11 mouse cellular contexts compared by ENCODE assay signal in the genomic region with DNA sequence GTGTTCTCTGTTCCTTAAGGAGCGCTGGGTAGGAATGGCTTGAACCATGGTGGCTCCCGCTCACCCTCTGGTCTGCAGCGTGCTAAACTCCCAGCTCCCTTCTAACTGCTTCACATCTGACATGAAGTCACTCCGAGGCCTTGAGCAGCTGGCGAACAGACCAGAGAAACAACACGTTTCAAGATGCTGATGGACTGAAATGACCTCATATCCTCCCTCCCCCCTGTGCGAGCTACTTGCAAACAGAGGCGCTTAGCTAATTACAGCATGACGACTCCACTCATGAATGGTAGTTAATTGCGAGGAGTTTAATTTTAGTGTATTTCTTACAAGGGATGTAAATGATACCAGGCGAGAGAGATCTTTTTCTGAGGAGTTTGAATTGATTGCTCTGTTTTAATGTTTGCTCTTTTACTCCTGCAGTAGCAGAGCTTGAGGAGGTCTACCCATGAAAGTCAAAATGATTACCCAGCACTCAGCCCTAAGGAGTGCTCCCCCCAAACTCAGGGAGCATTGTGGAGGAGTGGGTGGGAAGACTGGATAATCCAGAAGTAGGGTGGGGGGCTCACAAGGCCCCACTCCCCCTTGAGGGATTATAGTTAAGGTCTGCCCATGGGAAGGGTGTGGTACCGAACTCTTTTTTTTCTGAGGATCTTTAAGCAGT.
DNase-seq lines count a peak whose midpoint lies in the region; ATAC-seq and TF ChIP-seq lines count a peak whose summit lies in the region.
"Had no signal": no experiment of that assay in that cellular context is flagged by ENCODE, and none has a peak within 500 bp of the region (broad histone marks: within the 10 kb centered on the region; RNA-seq: fewer than 3 reads in every experiment).

No protein-coding gene starts in this region.

- peak; percentile 36 for DNase-seq in kidney, adult 2 months
- DNase-seq in kidney, adult 8-10 months: no peak
- no peak for DNase-seq in stomach, postnatal 0 days (ENCODE audit: low spot score)
- DNase-seq in heart, adult 8-10 months (ENCODE audit: low spot score): peak; percentile 43
- DNase-seq in telencephalon, adult 2 months (ENCODE audit: low read depth, low spot score): peak; percentile 59
- DNase-seq: thymus, postnatal 25 days had no signal

- H3K9me3 ChIP-seq in stomach, embryonic 15.5 days: no peaks in the 10 kb centered on the region
- H3K9me3 ChIP-seq in stomach, postnatal 0 days (ENCODE audit: control insufficient read depth, low read length): no peaks in the 10 kb centered on the region
- no peaks in the 10 kb centered on the region for H3K9me3 ChIP-seq in intestine, postnatal 0 days (ENCODE audit: control insufficient read depth)

- no peak for ATAC-seq in stomach, embryonic 15.5 days (ENCODE audit: insufficient read depth, low FRiP score, low read depth)
- ATAC-seq in stomach, postnatal 0 days (ENCODE audit: low FRiP score, low TSS enrichment): no peak
- ATAC-seq in intestine, postnatal 0 days: no peak
- ATAC-seq in activated CD4-positive, CD25-positive, alpha-beta regulatory T cell, adult 4 months: no peak

- H3K36me3 ChIP-seq in kidney, adult 2 months (ENCODE audit: control insufficient read depth, insufficient read depth, low read length): no peaks in the 10 kb centered on the region; the same call in 1 of the 2 replicates
- peaks cover 26% of the 10 kb centered on the region for H3K36me3 ChIP-seq in stomach, embryonic 15.5 days
- H3K36me3 ChIP-seq in stomach, postnatal 0 days (ENCODE audit: control insufficient read depth, insufficient read depth, low read length): peaks cover 9% of the 10 kb centered on the region
- H3K36me3 ChIP-seq in intestine, postnatal 0 days (ENCODE audit: control insufficient read depth, insufficient read depth): peaks cover 34% of the 10 kb centered on the region; the same call in 1 of the 2 replicates

- no peaks in the 10 kb centered on the region for H3K4me1 ChIP-seq in kidney, adult 2 months (ENCODE audit: control insufficient read depth, insufficient read depth, low read length)
- H3K4me1 ChIP-seq in stomach, embryonic 15.5 days: no peaks in the 10 kb centered on the region
- H3K4me1 ChIP-seq in stomach, postnatal 0 days (replicated peaks; ENCODE audit: control insufficient read depth, insufficient read depth): no peaks in the 10 kb centered on the region
- no peaks in the 10 kb centered on the region for H3K4me1 ChIP-seq in intestine, postnatal 0 days (replicated peaks; ENCODE audit: control insufficient read depth, insufficient read depth, low read length)

- WGBS in kidney, adult 2 months: 62% methylated on average over 12 of the region's 12 CpGs
- WGBS in stomach, embryonic 15.5 days: 69% methylated on average over 12 of the region's 12 CpGs
- WGBS in stomach, postnatal 0 days: 62% methylated on average over 12 of the region's 12 CpGs
- 68% methylated on average over 12 of the region's 12 CpGs for WGBS in intestine, postnatal 0 days

- no peak overlapping the region for H3K4me2 ChIP-seq in stomach, embryonic 15.5 days
- H3K4me2 ChIP-seq in stomach, postnatal 0 days (replicated peaks; ENCODE audit: low read depth): no peak overlapping the region
- H3K4me2 ChIP-seq in intestine, postnatal 0 days (replicated peaks; ENCODE audit: low read depth): no peak overlapping the region

- no peak overlapping the region for H3K9ac ChIP-seq in stomach, embryonic 15.5 days
- no peak overlapping the region for H3K9ac ChIP-seq in stomach, postnatal 0 days (ENCODE audit: low read length)
- no peak overlapping the region for H3K9ac ChIP-seq in intestine, postnatal 0 days (ENCODE audit: low read depth, low read length)

- no peak overlapping the region for H3K27ac ChIP-seq in kidney, adult 2 months (ENCODE audit: insufficient read depth, low read depth, low read length)
- 0 out of 2 replicates have a peak overlapping the region, but pooled peaks have one; percentile 3 for H3K27ac ChIP-seq in stomach, embryonic 15.5 days
- no peak overlapping the region for H3K27ac ChIP-seq in stomach, postnatal 0 days (replicated peaks)
- H3K27ac ChIP-seq in intestine, postnatal 0 days (ENCODE audit: low read depth, low read length): no peak overlapping the region
- H3K27ac ChIP-seq: macrophage had no signal

- no peak for TF ChIP-seq POLR2A in kidney, adult 2 months (IDR thresholded peaks at IDR 0.05; ENCODE audit: low read depth, low read length)

- no peaks in the 10 kb centered on the region for H3K27me3 ChIP-seq in kidney, adult 2 months (replicated peaks; ENCODE audit: control insufficient read depth, insufficient read depth, low read length)
- H3K27me3 ChIP-seq in stomach, embryonic 15.5 days (replicated peaks): no peaks in the 10 kb centered on the region
- no peaks in the 10 kb centered on the region for H3K27me3 ChIP-seq in stomach, postnatal 0 days (ENCODE audit: control insufficient read depth, insufficient read depth, low read length)
- H3K27me3 ChIP-seq in intestine, postnatal 0 days (replicated peaks; ENCODE audit: control insufficient read depth, insufficient read depth, low read length): no peaks in the 10 kb centered on the region

- no peak overlapping the region for H3K4me3 ChIP-seq in kidney, adult 2 months (ENCODE audit: insufficient read depth, low read depth, low read length)
- H3K4me3 ChIP-seq in stomach, embryonic 15.5 days (replicated peaks): no peak overlapping the region
- H3K4me3 ChIP-seq in stomach, postnatal 0 days (ENCODE audit: low read depth, low read length): no peak overlapping the region
- no peak overlapping the region for H3K4me3 ChIP-seq in intestine, postnatal 0 days (ENCODE audit: low read depth, low read length)
- H3K4me3 ChIP-seq: myocyte had no signal

- TF ChIP-seq EP300 in stomach, postnatal 0 days (optimal IDR thresholded peaks at IDR 0.05): no peak

- TF ChIP-seq CTCF in kidney, adult 2 months (conservative IDR thresholded peaks at IDR 0.05; ENCODE audit: insufficient read depth, insufficient read length, low read depth, low read length): no peak
- TF ChIP-seq CTCF in stomach, postnatal 0 days (IDR thresholded peaks at IDR 0.05; ENCODE audit: low read depth): no peak
- no peak for TF ChIP-seq CTCF in intestine, postnatal 0 days (IDR thresholded peaks at IDR 0.05; ENCODE audit: low read depth)

Comparison
In these comparisons a context has a peak if more than half of its experiments do, and no peak if none do; other contexts are left out.
1. DNase-seq: peak in kidney, adult 2 months (single experiment), heart, adult 8-10 months (single experiment) and telencephalon, adult 2 months (single experiment); none in kidney, adult 8-10 months (0 of 2) and stomach, postnatal 0 days (single experiment).